Mouse (Mus musculus) liver, embryonic 14.5 days (tissue): Measurements from ENCODE around the gene Dse.

Experiments
- CTCF ChIP-seq: IDR thresholded peaks from 2 replicates; pipeline ENCODE4 v1.5.1; 2016; ENCODE audit warnings: antibody characterized with exemption, low read depth, control low read depth
- EP300 ChIP-seq: IDR thresholded peaks from 2 replicates; pipeline ENCODE4 v1.6.1; 2016; ENCODE audit warnings: antibody characterized with exemption, low read depth

DNA sequence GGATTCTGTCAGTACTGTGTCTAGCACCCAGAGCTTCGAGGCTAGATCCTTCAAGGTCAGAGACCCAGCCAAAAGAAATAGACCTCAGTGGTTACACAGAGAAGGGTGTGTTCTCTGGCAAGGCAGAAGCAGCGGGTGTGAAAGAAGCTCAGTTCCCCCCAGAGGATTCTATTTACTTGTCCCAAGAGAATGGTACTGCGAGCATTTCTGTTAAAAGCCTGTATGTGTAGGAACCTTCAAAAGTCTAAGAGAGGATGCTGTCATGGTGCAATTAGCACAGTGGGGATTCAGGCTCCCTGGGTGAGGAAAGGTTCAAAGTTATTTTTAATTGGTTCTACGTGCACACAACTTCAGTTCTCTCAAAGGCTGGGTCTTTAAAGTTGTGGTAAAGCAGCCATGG, 22.0 kb downstream of the Dse start:
- TF ChIP-seq CTCF (no peak), EP300 (no peak)
